Mouse (Mus musculus) testis, postnatal 10 days (tissue): ENCODE results near the gene Itgam.

ENCODE experiments used
- DNase-seq: peaks from one replicate; pipeline ENCODE4 v3.0.0; 2021; ENCODE audit warnings: low spot score

Gene Itgam

GRCm38 (mm10) chr7:128057860-128058259 lies 4.6 kb upstream of the Itgam start:
- no peak for DNase-seq

DNA sequence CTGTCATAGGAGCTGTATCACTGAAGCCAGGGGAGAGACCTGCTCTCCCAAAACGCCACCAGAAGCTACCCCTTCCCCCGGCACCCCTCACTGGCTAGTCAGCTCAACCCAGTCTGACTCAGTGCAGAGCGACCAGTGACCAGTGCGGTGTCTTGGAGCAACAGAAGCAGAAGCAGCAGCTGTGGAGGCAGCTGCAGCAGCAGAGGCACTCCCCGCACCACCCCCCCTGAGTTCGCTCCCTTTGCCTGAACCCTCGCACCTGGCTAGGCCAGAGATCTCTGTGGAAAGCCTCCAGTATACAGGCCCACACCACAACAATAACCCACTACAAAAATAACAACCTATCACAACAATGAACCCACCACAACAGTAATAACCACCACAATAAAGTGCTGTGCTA lies 3.9 kb upstream of the Itgam start:
- DNase-seq = no peak

- DNase-seq = no peak
These were observed 3.3 kb upstream of the Itgam start for GRCm38 (mm10) chr7:128059091-128059490.

DNA sequence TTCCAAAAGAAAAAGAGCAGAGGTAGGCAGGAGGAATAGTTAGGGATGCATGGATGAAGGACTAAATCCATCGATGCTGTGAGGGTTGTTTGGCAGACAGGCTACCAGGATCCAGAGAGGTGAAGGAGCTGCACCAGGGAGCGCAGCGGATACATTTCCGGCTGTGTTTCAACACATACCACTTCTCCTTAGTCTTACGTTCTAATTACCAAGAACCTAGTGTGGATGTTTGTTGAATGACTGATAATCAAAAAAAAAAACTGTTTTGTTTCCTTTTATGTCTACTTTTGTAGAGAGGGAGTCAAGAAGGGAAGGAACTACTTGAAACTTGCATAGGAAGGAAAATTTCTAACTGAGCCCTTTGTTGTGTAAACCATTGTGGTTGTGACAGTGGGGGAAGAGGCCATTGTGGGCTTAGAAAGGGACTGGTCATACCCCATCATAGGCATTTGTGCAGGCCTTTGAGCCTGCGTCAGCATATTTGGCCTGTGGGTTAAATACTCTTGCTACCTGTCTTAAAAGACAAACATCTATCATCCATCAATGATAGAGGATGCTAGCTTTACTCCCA lies 856 bp downstream of the Itgam start:
- DNase-seq = no peak

DNA sequence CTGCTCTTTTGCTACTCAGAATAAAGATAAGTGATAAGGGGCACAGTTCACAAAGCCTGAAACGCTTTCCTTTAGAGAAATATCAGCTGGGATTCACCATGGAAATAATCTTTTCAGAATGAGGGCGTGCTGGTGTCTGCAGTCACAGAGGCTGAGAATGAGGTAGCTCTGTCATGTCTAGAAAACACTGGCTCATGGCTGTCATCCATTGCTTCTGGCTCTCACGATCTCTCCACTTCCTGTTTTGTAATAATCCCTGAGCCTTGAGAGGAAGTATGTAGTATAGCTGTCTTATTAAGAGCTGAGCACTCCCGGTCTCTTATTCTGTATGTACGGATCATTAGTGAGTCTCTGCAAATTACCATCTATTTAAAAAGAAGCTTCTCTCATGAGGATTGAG lies 3.1 kb downstream of the Itgam start:
- no peak for DNase-seq

DNA sequence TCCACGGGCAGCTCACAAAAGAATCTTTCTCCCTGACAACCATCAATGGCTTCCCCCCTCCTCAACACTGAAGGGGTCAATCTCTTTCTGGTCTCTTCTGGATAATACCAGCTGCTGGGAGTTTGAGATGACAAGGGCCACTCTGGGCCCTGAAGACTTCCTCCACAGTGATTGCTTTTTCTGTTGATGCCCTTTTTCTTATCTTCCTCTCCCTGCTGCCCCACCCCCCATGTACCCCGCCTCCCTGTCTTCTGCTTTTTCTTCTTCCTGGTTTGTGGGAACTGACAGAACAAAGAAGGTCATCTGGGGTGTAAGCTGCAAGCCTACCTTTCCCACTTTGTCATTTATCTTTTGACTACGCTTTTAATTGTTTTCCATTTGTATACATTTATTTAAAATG lies 5.4 kb downstream of the Itgam start:
- DNase-seq = no peak

DNA sequence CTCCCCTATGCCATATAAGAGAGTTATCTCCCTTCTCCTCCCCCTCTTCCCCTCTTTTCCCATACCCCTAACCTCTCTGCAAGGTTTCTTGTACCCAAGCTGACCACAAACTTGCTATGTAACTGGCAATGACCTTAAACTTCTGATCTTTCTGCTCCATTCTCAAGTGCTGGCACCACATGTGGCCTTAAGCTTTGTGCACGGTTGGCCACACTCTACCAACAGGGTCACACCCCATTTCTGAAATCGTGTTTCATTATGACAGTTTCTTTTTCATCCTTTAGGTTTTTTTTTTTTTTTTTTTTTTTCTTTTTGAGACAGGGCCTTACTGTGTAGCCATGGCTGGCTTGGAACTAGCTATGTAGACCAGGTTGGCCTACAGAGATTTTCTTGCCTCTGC lies 7.4 kb downstream of the Itgam start:
- no peak for DNase-seq

DNA sequence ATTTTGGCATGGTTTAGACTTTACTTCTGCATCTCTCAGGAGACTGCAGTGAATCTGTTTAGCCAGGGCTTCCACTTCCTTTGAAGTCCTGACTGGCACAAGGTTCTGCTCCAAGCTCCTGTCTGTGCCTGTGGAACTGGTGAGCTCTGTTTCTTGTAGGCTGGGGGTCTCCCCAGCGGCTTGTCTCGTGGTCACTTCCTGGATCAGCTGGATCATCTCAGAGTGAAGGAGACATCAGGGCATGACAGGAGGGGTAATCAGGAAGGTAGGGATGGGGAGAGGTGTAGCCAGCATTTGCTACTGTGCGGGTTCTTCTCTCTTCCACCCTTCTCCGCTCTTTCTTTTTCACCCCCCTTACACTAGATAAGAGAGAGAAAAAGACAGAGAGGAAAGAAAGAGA lies 9.4 kb downstream of the Itgam start:
- no peak for DNase-seq

DNA sequence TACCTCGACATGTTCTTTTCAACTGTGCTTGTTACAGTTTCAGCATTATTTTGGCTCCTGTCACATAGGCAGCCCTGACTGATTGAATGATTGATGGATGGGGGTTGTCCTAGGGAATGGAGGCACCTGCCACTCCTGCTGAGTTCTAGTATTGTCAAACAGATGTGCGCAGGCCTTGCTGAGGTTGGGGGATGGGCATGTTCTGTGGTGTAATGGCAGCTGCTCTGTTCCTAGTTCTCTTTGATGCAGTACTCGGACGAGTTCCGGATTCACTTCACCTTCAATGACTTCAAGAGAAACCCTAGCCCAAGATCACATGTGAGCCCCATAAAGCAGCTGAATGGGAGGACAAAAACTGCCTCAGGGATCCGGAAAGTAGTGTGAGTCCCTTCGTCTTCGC lies 17.6 kb downstream of the Itgam start:
- no peak for DNase-seq

DNA sequence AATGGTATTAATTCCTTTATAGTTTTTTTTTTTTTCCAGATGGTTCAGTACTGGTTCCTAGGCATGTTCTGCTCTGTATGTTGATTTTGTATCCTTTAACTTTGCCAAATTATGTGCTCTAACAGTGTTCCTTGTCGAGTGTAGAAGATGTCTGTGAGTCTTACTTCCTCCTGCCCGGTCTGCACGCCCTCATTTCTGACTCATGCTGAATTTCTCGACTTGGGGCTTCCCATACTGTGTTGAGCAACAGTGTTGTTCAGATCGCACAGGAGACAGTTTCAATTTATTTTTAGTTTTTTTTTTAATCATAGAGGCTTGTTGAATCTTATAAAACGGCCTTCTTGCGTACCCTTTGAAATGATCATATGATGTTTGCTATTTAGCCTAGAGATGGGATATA lies 26.7 kb downstream of the Itgam start:
- no peak for DNase-seq

DNA sequence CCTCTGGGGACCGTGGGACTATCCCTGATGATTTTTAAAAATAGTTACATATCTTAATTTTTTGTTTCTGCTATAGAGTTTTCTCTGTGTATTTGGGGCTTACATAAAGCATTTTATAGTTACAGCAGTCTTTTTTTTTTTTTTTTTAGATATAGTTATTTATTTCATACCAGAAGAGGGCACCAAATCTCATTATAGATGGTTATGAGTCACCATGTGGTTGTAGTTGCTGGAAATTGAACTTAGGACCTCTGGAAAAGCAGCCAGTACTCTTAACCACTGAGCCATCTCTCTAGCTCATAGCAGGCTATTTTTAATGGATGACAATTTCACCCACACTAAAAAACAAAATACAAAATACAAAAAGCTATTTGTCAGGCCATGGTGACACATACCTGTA lies 35.7 kb downstream of the Itgam start:
- DNase-seq = no peak

DNA sequence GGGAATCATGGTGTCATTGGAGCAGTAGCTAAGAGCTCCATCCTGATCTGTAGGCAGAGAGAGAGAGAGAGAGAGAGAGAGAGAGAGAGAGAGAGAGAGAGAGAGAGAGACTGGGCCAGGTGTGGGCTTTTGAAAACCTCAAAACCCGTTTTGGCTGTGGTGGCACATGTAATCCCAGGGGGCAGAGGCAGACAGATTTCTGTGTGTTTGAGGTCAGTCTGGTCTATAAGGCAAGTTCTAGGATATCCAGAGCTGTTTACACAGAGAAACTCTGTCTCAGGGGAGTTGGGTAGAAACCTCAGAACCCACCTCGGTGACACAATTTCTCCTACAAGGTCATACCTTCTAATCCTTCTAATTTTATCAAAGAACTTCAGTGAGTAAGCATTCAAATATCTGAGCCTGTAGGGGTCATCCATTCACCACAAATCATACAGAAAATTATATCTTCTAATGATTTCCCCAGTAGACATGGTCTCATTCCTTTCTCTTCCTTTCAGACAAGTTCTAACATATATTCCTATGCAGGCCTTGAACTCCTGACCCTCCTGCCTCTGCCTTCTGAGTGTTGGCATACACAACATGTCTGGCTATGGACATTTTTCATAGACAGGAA lies 38.4 kb downstream of the Itgam start:
- DNase-seq = no peak

DNA sequence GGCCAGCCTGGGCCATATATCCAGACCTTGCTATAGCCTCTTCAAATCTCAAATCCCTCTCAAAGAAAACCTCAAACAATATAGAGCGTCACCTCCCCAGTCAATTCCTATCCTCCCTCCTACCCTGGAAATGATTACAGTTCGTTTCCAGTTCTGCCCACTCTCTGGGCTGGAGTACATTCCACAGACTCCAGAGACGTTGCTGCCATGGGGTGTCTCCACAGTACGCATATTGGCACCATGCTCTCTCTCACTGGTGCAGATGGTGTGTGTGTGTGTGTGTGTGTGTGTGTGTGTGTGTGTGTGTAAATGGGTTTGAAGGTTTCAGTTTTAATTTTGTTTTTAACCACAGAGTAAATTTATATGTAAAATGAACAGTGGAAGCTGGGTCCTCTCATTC lies 42.8 kb downstream of the Itgam start:
- peak; percentile 34 for DNase-seq

- peak; percentile 31 for DNase-seq
These were observed 45.0 kb downstream of the Itgam start for GRCm38 (mm10) chr7:128107462-128107861.

DNA sequence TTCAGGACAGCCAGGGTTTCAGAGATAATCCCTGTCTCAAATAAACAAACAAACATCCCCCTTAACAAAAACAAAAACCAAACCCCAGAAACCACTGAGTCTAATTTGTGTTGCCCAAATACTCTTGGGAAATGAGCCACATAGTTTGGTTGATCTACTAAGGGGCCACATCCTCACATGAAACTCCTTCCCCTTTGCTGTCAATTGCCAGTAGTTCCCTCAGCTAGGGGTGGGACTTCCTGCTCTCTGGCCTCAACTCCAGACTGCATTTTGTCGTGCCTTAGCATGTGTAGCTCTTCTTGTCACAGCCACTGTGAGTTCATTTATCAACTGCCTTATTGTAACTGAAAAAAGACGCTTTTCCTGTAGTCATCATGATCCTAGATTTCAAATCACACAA lies 47.9 kb downstream of the Itgam start:
- DNase-seq = no peak

DNA sequence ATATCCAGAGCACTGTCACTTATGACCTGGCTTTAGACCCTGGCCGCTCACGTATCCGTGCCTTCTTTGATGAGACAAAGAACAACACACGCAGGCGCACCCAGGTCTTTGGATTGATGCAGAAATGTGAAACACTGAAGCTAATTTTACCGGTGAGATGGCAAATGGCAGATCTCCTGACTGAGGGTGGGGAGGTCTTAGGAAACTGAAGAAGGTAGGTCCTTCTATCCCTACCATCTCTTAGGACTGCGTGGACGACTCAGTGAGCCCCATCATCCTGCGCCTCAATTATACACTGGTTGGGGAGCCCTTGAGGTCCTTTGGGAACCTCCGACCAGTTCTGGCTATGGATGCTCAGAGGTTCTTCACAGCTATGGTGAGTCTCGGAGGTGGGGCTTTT lies 49.7 kb downstream of the Itgam start:
- no peak for DNase-seq

- DNase-seq = no peak
These were observed 52.1 kb downstream of the Itgam start for GRCm38 (mm10) chr7:128114371-128115105.

GRCm38 (mm10) chr7:128115211-128115958 lies 52.9 kb downstream of the Itgam start:
- DNase-seq = no peak

GRCm38 (mm10) chr7:128116396-128116795 lies 54.0 kb downstream of the Itgam start:
- DNase-seq = no peak

DNA sequence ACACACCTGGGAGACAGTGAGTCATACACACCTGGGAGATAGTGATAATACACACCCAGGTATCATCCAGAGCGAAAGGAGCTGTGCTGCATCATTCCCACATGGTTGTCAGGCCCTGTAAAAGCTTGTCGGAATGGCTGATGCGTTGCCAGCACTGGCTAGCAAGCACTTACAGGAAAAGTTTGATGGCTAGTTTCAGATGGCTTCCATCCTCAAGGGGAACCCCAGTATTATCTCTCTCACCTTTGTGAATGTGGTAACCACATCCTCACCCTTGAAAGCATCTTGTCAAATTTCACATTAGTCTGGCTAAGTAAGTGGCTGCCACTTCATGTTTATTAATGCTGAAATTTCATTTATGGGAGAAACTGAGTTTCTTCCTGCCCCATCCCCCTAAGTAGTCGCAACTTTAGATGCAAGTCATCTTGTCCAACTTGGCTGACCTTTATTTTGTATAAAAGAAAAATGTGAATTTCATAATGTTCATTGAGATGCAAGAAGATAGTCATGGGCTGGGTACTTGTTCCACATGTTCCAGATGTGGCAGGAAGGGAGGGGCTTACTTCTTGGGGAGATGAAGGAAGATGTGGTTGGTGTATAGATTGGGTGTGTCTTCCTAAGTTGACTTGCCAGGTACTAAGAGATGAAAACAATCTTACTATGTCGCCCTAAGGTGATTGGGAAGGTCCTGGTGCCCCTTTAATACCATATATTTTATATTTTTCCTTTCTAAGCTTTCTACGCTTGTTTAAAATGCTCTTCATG lies 57.5 kb downstream of the Itgam start:
- DNase-seq = no peak

DNA sequence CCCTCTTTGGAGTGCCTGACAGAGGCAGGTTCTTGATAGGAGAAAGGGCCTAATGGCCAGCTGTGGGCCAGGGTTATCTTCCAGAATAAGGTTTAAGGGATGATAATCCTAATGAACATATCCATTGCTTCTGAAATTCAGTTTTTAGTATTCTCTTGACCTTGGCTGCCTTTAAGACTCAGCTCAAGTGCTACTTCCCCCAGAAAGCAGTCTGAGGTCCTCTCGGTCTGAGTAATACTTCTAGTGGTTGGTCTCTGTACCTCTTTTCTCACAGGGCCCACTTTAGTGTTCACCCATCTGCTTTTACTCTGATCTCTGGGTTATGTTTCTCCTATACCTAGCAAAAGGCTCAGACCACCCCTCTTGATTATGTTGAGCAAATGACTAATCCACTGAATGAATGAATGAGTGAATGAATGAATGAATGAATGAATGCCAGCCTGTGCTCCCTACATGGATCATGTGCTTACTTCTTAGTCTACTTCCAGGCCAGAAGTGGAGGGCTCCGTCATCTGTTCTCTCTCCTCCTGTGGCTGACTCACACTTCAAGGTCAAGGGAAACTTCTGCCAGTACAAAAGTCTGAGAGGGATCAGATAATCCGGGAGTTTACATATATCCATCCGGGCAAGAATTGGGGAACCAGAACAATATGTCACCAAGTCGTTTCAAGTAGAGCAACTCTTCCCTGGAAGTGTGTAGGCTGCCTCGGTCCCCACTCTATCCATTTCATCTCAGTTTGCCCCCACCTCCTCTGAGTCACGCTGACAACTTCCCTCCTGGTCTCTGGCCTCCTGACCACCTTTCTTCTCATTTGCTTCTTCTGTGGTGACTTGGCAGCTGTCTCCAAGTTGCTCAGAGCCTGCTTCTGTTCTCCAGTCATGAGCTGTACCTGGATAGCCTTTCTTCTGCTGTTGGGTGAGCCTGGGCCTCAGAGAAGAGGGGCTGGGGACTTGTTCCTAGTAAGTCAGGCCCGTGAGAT lies 66.6 kb downstream of the Itgam start, which contains the start of gene Itgax:
TSS of gene Itgax (plus strand) at position 807 of the 980 bp plus-strand sequence.
- no peak for DNase-seq
